Mouse (Mus musculus) myocyte (in vitro differentiated cells): ENCODE measurements at regions not wholly inside any gene's neighbourhood (a gene's known extent, or its start where the extent isn't known, plus 50 kb on each side); places are given as distances from the start of the nearest gene placed in this dataset.

Experiments used
- CEBPB ChIP-seq: IDR thresholded peaks from 2 replicates; pipeline ENCODE4 v1.6.1; 2011; ENCODE audit warnings: mild to moderate bottlenecking, moderate library complexity; ENCODE audit not compliant: poor library complexity, insufficient read depth, severe bottlenecking
- E2F4 ChIP-seq: IDR thresholded peaks from one replicate; pipeline ENCODE4 v1.6.1; 2011; ENCODE audit warnings: mild to moderate bottlenecking, control low read depth, moderate library complexity; ENCODE audit not compliant: insufficient read depth
- MAX ChIP-seq: IDR thresholded peaks from one replicate; pipeline ENCODE4 v1.6.1; 2011; ENCODE audit warnings: low read depth, mild to moderate bottlenecking, control low read depth
- MYOD1 ChIP-seq, 3 experiments: IDR thresholded peaks; one replicate each; pipeline ENCODE4 v1.6.1; 2011; ENCODE audit warnings: control low read depth in 2 of 3, low read depth in 2 of 3, mild to moderate bottlenecking in 2 of 3, moderate library complexity in 1 of 3; ENCODE audit not compliant: insufficient read length in 2 of 3, control insufficient read depth in 1 of 3
- MYOG ChIP-seq, 3 experiments: IDR thresholded peaks; one replicate each; pipeline ENCODE4 v1.6.1; 2011; ENCODE audit warnings: control low read depth in 2 of 3, low read depth in 2 of 3, mild to moderate bottlenecking in 2 of 3; ENCODE audit not compliant: insufficient read length in 2 of 3, control insufficient read depth in 1 of 3, insufficient read depth in 1 of 3
- POLR2A ChIP-seq: IDR thresholded peaks from one replicate; pipeline ENCODE4 v1.6.1; 2011; ENCODE audit warnings: low read depth, mild to moderate bottlenecking, control low read depth, moderate library complexity; ENCODE audit not compliant: insufficient read length
- POLR2AphosphoS2 ChIP-seq: IDR thresholded peaks from one replicate; pipeline ENCODE4 v1.6.1; 2011; ENCODE audit warnings: low read depth, control low read depth; ENCODE audit not compliant: insufficient read length
- REST ChIP-seq: IDR thresholded peaks from one replicate; pipeline ENCODE4 v1.6.1; 2011; ENCODE audit warnings: mild to moderate bottlenecking, control low read depth, moderate library complexity; ENCODE audit not compliant: insufficient read depth, insufficient read length
- TCF12 ChIP-seq: IDR thresholded peaks from one replicate; pipeline ENCODE4 v1.6.1; 2011; ENCODE audit warnings: mild to moderate bottlenecking, control low read depth; ENCODE audit not compliant: poor library complexity, insufficient read depth, severe bottlenecking
- USF1 ChIP-seq: IDR thresholded peaks from one replicate; pipeline ENCODE4 v1.6.1; 2011; ENCODE audit warnings: low read depth, mild to moderate bottlenecking, control low read depth, moderate library complexity

DNA sequence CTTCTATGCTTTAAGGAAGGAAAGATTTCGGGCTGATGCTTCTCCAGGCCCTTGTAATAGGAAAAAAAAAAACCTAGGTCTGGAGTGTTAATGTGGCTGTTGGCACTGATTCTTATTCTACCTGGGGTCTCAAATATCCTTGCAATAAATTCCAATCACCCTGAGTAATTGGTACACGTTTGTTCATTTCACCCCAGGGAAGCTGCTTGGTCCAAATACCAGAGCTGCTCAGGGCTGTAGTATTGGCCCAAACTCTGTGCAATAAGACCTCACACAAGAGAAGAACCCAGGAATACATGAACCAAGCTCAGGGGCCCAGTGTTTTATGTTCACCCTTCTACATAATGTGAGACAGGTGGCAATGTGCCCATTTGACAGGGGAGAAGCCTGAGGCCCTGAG, 366.8 kb downstream of the Tox3 start:
- no peak for TF ChIP-seq MYOG (IDR thresholded peaks at IDR 0.05; ENCODE audit: control insufficient read depth in 1 of 3, insufficient read depth in 1 of 3, insufficient read length in 2 of 3, low read depth in 2 of 3)
- no peak for TF ChIP-seq POLR2A
- TF ChIP-seq MAX = no peak
- TF ChIP-seq USF1 = no peak
- TF ChIP-seq REST = no peak
- no peak for TF ChIP-seq MYOD1 (IDR thresholded peaks at IDR 0.05; ENCODE audit: control insufficient read depth in 1 of 3, insufficient read length in 2 of 3, low read depth in 2 of 3)
- TF ChIP-seq E2F4 = no peak
- no peak for TF ChIP-seq TCF12
- TF ChIP-seq CEBPB = no peak
- TF ChIP-seq POLR2AphosphoS2 = no peak
